Mouse (Mus musculus): Measurements from ENCODE around the gene Myo1h. TPM values are rescaled to one million over a fixed set of nuclear protein-coding genes. Genes with fewer than 3 reads are reported as not detected.

The Myo1h gene
- polyA plus RNA-seq, 1 experiment, result 2.2 TPM

GRCm38 (mm10) chr5:114296693-114297631, 8.0 kb downstream of the Myo1h start:
- no peaks in the 10 kb centered on the region for H3K79me2 ChIP-seq (ENCODE audit: control insufficient read depth, insufficient read depth)
- no peak overlapping the region for H3ac ChIP-seq (ENCODE audit: control insufficient read depth, insufficient read length, low read depth)
- no peak overlapping the region for H3K4me3 ChIP-seq (ENCODE audit: insufficient read depth, poor library complexity, severe bottlenecking)
- no peaks in the 10 kb centered on the region for H3K79me3 ChIP-seq (ENCODE audit: low read depth)
- peaks cover 64% of the 10 kb centered on the region for H3K27me3 ChIP-seq (ENCODE audit: control insufficient read depth, insufficient read depth, insufficient read length)
- TF ChIP-seq MYOG (IDR thresholded peaks at IDR 0.05; ENCODE audit: control insufficient read depth, extremely low read depth, insufficient read length) (no peak), USF1 (IDR thresholded peaks at IDR 0.05; ENCODE audit: low read depth) (no peak), MAX (IDR thresholded peaks at IDR 0.05) (no peak), FOSL1 (IDR thresholded peaks at IDR 0.05; ENCODE audit: insufficient read depth, low read length, poor library complexity, severe bottlenecking) (no peak), CEBPB (IDR thresholded peaks at IDR 0.05; ENCODE audit: low read depth) (no peak), MYOD1 (IDR thresholded peaks at IDR 0.05; ENCODE audit: control insufficient read depth, insufficient read length, low read depth) (no peak), CTCF (IDR thresholded peaks at IDR 0.05; ENCODE audit: control insufficient read depth, insufficient read depth, insufficient read length) (no peak)
- H3K36me3 ChIP-seq (ENCODE audit: control insufficient read depth, insufficient read depth), result no peaks in the 10 kb centered on the region

- no peaks in the 10 kb centered on the region for H3K36me3 ChIP-seq (ENCODE audit: control insufficient read depth, insufficient read depth)
- no peaks in the 10 kb centered on the region for H3K79me2 ChIP-seq (ENCODE audit: control insufficient read depth, insufficient read depth)
- peaks cover 66% of the 10 kb centered on the region for H3K27me3 ChIP-seq (ENCODE audit: control insufficient read depth, insufficient read depth, insufficient read length)
- H3ac ChIP-seq (ENCODE audit: control insufficient read depth, insufficient read length, low read depth), result no peak overlapping the region
- TF ChIP-seq MYOD1 (IDR thresholded peaks at IDR 0.05; ENCODE audit: control insufficient read depth, insufficient read length, low read depth) (no peak), CTCF (IDR thresholded peaks at IDR 0.05; ENCODE audit: control insufficient read depth, insufficient read depth, insufficient read length) (no peak), MAX (IDR thresholded peaks at IDR 0.05) (no peak), CEBPB (IDR thresholded peaks at IDR 0.05; ENCODE audit: low read depth) (no peak), USF1 (IDR thresholded peaks at IDR 0.05; ENCODE audit: low read depth) (no peak), MYOG (IDR thresholded peaks at IDR 0.05; ENCODE audit: control insufficient read depth, extremely low read depth, insufficient read length) (no peak), FOSL1 (IDR thresholded peaks at IDR 0.05; ENCODE audit: insufficient read depth, low read length, poor library complexity, severe bottlenecking) (no peak)
- no peak overlapping the region for H3K4me3 ChIP-seq (ENCODE audit: insufficient read depth, poor library complexity, severe bottlenecking)
- no peaks in the 10 kb centered on the region for H3K79me3 ChIP-seq (ENCODE audit: low read depth)
These were observed 9.4 kb downstream of the Myo1h start for GRCm38 (mm10) chr5:114298212-114298894.

GRCm38 (mm10) chr5:114299156-114299855, 10.3 kb downstream of the Myo1h start:
- H3K27me3 ChIP-seq (ENCODE audit: control insufficient read depth, insufficient read depth, insufficient read length), result peaks cover 69% of the 10 kb centered on the region
- no peak for TF ChIP-seq MYOD1 (IDR thresholded peaks at IDR 0.05; ENCODE audit: control insufficient read depth, insufficient read length, low read depth)
- TF ChIP-seq CTCF (IDR thresholded peaks at IDR 0.05; ENCODE audit: control insufficient read depth, insufficient read depth, insufficient read length), result no peak
- no peak for TF ChIP-seq CEBPB (IDR thresholded peaks at IDR 0.05; ENCODE audit: low read depth)
- TF ChIP-seq USF1 (IDR thresholded peaks at IDR 0.05; ENCODE audit: low read depth), result no peak
- TF ChIP-seq MAX (IDR thresholded peaks at IDR 0.05), result no peak
- TF ChIP-seq MYOG (IDR thresholded peaks at IDR 0.05; ENCODE audit: control insufficient read depth, extremely low read depth, insufficient read length), result no peak
- TF ChIP-seq FOSL1 (IDR thresholded peaks at IDR 0.05; ENCODE audit: insufficient read depth, low read length, poor library complexity, severe bottlenecking), result no peak
- no peaks in the 10 kb centered on the region for H3K79me3 ChIP-seq (ENCODE audit: low read depth)
- no peaks in the 10 kb centered on the region for H3K79me2 ChIP-seq (ENCODE audit: control insufficient read depth, insufficient read depth)
- H3K36me3 ChIP-seq (ENCODE audit: control insufficient read depth, insufficient read depth), result no peaks in the 10 kb centered on the region
- H3ac ChIP-seq (ENCODE audit: control insufficient read depth, insufficient read length, low read depth), result no peak overlapping the region
- no peak overlapping the region for H3K4me3 ChIP-seq (ENCODE audit: insufficient read depth, poor library complexity, severe bottlenecking)

- H3ac ChIP-seq (ENCODE audit: control insufficient read depth, insufficient read length, low read depth), result no peak overlapping the region
- H3K79me2 ChIP-seq (ENCODE audit: control insufficient read depth, insufficient read depth), result no peaks in the 10 kb centered on the region
- no peaks in the 10 kb centered on the region for H3K36me3 ChIP-seq (ENCODE audit: control insufficient read depth, insufficient read depth)
- H3K27me3 ChIP-seq (ENCODE audit: control insufficient read depth, insufficient read depth, insufficient read length), result peaks cover 70% of the 10 kb centered on the region
- no peaks in the 10 kb centered on the region for H3K79me3 ChIP-seq (ENCODE audit: low read depth)
- H3K4me3 ChIP-seq (ENCODE audit: insufficient read depth, poor library complexity, severe bottlenecking), result no peak overlapping the region
- TF ChIP-seq FOSL1 (IDR thresholded peaks at IDR 0.05; ENCODE audit: insufficient read depth, low read length, poor library complexity, severe bottlenecking) (no peak), MYOG (IDR thresholded peaks at IDR 0.05; ENCODE audit: control insufficient read depth, extremely low read depth, insufficient read length) (no peak), MAX (IDR thresholded peaks at IDR 0.05) (no peak), USF1 (IDR thresholded peaks at IDR 0.05; ENCODE audit: low read depth) (no peak), CEBPB (IDR thresholded peaks at IDR 0.05; ENCODE audit: low read depth) (no peak), CTCF (IDR thresholded peaks at IDR 0.05; ENCODE audit: control insufficient read depth, insufficient read depth, insufficient read length) (no peak), MYOD1 (IDR thresholded peaks at IDR 0.05; ENCODE audit: control insufficient read depth, insufficient read length, low read depth) (no peak)
These were observed 11.1 kb downstream of the Myo1h start for GRCm38 (mm10) chr5:114299883-114300610.

All from C2C12 (cell line).